Comparison of ENCODE assay signal across 9 mouse cellular contexts in genomic region chr5:31294964-31295605, GRCm38 (mm10). TPM values are rescaled to one million over a fixed set of nuclear protein-coding genes. Genes with fewer than 3 reads are reported as not detected.
DNase-seq lines count a peak whose midpoint lies in the region; ATAC-seq lines count a peak whose summit lies in the region.
"Had no signal": no experiment of that assay in that cellular context is flagged by ENCODE, and none has a peak within 500 bp of the region (broad histone marks: within the 10 kb centered on the region; RNA-seq: fewer than 3 reads in every experiment).

No protein-coding gene starts in this region.

- no peaks in the 10 kb centered on the region for H3K9me3 ChIP-seq in heart, embryonic 14.5 days (ENCODE audit: control insufficient read depth, low read length)
- no peaks in the 10 kb centered on the region for H3K9me3 ChIP-seq in embryonic facial prominence, embryonic 11.5 days (replicated peaks; ENCODE audit: control insufficient read depth, low read length)
- H3K9me3 ChIP-seq in limb, embryonic 10.5 days (replicated peaks), result no peaks in the 10 kb centered on the region
- H3K9me3 ChIP-seq in neural tube, embryonic 15.5 days (replicated peaks), result no peaks in the 10 kb centered on the region

- H3K4me1 ChIP-seq in heart, embryonic 14.5 days (ENCODE audit: control insufficient read depth in 2 of 2, insufficient read depth in 2 of 2, low read length in 2 of 2), result peaks cover 8 to 19% of the 10 kb centered on the region in 2 experiments; a peak in 3 of 4 replicates
- H3K4me1 ChIP-seq in embryonic facial prominence, embryonic 11.5 days (ENCODE audit: control insufficient read depth, insufficient read depth, low read length), result no peaks in the 10 kb centered on the region
- peaks cover 37% of the 10 kb centered on the region for H3K4me1 ChIP-seq in limb, embryonic 10.5 days
- H3K4me1 ChIP-seq in neural tube, embryonic 15.5 days, result peaks cover 46% of the 10 kb centered on the region

- ATAC-seq in heart, embryonic 14.5 days (ENCODE audit: insufficient number of reproducible peaks, insufficient read depth, low FRiP score, low read depth), result no peak
- peak; percentile 25; the same call in 1 of the 2 replicates for ATAC-seq in embryonic facial prominence, embryonic 11.5 days (replicated peaks; ENCODE audit: insufficient number of reproducible peaks, low FRiP score, low TSS enrichment, low read depth)
- ATAC-seq in neural tube, embryonic 15.5 days (ENCODE audit: low FRiP score), result peak; percentile 21

- WGBS in heart, embryonic 14.5 days, result 6% methylated on average over 29 of the region's 29 CpGs
- WGBS in embryonic facial prominence, embryonic 11.5 days, result 4% methylated on average over 29 of the region's 29 CpGs
- WGBS in limb, embryonic 10.5 days, result 7% methylated on average over 29 of the region's 29 CpGs
- 5% methylated on average over 29 of the region's 29 CpGs for WGBS in neural tube, embryonic 15.5 days

- 0 out of 2 replicates have a peak, but pooled peaks cover 3% of the 10 kb centered on the region for H3K27me3 ChIP-seq in heart, embryonic 14.5 days (ENCODE audit: control insufficient read depth, insufficient read depth, low read length)
- no peaks in the 10 kb centered on the region for H3K27me3 ChIP-seq in embryonic facial prominence, embryonic 11.5 days (ENCODE audit: control insufficient read depth, insufficient read depth, low read length)
- no peaks in the 10 kb centered on the region for H3K27me3 ChIP-seq in limb, embryonic 10.5 days (ENCODE audit: low read depth, poor library complexity, severe bottlenecking)
- no peaks in the 10 kb centered on the region for H3K27me3 ChIP-seq in neural tube, embryonic 15.5 days (replicated peaks)

- DNase-seq in heart, postnatal 25 days (ENCODE audit: low spot score), result no peak
- peak; percentile 7 for DNase-seq in Muller cell, postnatal 12 days (ENCODE audit: inconsistent ontology term)
- peak; percentile 31 for DNase-seq in embryonic facial prominence, embryonic 11.5 days (ENCODE audit: low spot score)
- no peak for DNase-seq in limb, embryonic 10.5 days (ENCODE audit: low spot score)
- DNase-seq in right cerebral cortex, adult 18-20 months, result no peak
- DNase-seq in urinary bladder, adult 2 months (ENCODE audit: low spot score), result no peak

- peak overlapping the region; percentile 70 to 80 for H3K4me3 ChIP-seq in heart, embryonic 14.5 days (ENCODE audit: control insufficient read depth in 1 of 2, insufficient read depth in 1 of 2, low read depth in 1 of 2, low read length in 2 of 2)
- H3K4me3 ChIP-seq in embryonic facial prominence, embryonic 11.5 days (ENCODE audit: low read depth, low read length), result peak overlapping the region; percentile 87
- H3K4me3 ChIP-seq in limb, embryonic 10.5 days, result peak overlapping the region; percentile 75
- peak overlapping the region; percentile 88 for H3K4me3 ChIP-seq in neural tube, embryonic 15.5 days (replicated peaks)

- H3K4me2 ChIP-seq in heart, embryonic 14.5 days (ENCODE audit: low read length), result peak overlapping the region; percentile 98
- H3K4me2 ChIP-seq in embryonic facial prominence, embryonic 11.5 days (ENCODE audit: low read depth, low read length), result peak overlapping the region; percentile 95
- peak overlapping the region; percentile 79 for H3K4me2 ChIP-seq in neural tube, embryonic 15.5 days

- peak overlapping the region; percentile 86 for H3K9ac ChIP-seq in heart, embryonic 14.5 days (ENCODE audit: low read length)
- H3K9ac ChIP-seq in embryonic facial prominence, embryonic 11.5 days (replicated peaks; ENCODE audit: low read length), result peak overlapping the region; percentile 94
- peak overlapping the region; percentile 96 for H3K9ac ChIP-seq in neural tube, embryonic 15.5 days (replicated peaks)

- intact Hi-C loops in heart, postnatal 25 days (cut with DNase I), result loop anchor here (5.0 to 10.0 kb wide), 3 partner anchors 53 to 170 kb away; partner anchors contain the start of genes Gm29609, Gm9970 and Nrbp1

- peaks cover 11% of the 10 kb centered on the region; the same call in 1 of the 2 replicates for H3K36me3 ChIP-seq in heart, embryonic 14.5 days (ENCODE audit: control insufficient read depth, insufficient read depth, low read length)
- no peaks in the 10 kb centered on the region for H3K36me3 ChIP-seq in embryonic facial prominence, embryonic 11.5 days (replicated peaks; ENCODE audit: control insufficient read depth, insufficient read depth, low read depth, low read length)
- H3K36me3 ChIP-seq in limb, embryonic 10.5 days, result peaks cover 22% of the 10 kb centered on the region
- peaks cover 10% of the 10 kb centered on the region for H3K36me3 ChIP-seq in neural tube, embryonic 15.5 days

- peak overlapping the region in 1 of 2 experiments; percentile 28; a peak in 1 of 4 replicates for H3K27ac ChIP-seq in heart, embryonic 14.5 days (replicated peaks in 1 of 2; ENCODE audit: control insufficient read depth in 1 of 2, insufficient read depth in 1 of 2, low read depth in 2 of 2, low read length in 2 of 2)
- H3K27ac ChIP-seq in embryonic facial prominence, embryonic 11.5 days (replicated peaks; ENCODE audit: low read depth, low read length), result no peak overlapping the region
- peak overlapping the region; percentile 89 for H3K27ac ChIP-seq in limb, embryonic 10.5 days
- H3K27ac ChIP-seq in neural tube, embryonic 15.5 days (replicated peaks), result peak overlapping the region; percentile 89

RNA-seq across cellular contexts. Expression of gene Fndc4, which starts 0.8 kb away (rescaled TPM):
- polyA plus RNA-seq in heart, embryonic 14.5 days (2014; fragmentation: Nextera tagmentation; extraction: Ambion mirVana), result 21.7 and 22.8 TPM in 2 replicates
- total RNA-seq in heart, postnatal 25 days (2021), result 1 to 10 TPM; 3.6 to 4.1 TPM
- 58.2 and 67.5 TPM in 2 replicates for polyA plus RNA-seq in embryonic facial prominence, embryonic 11.5 days (2014; fragmentation: Nextera tagmentation; extraction: Ambion mirVana)
- polyA plus RNA-seq in limb, embryonic 10.5 days (2016; fragmentation: Nextera tagmentation; extraction: Ambion mirVana), result 69.0 and 70.6 TPM in 2 replicates
- polyA plus RNA-seq in neural tube, embryonic 15.5 days (2015; fragmentation: Nextera tagmentation; extraction: Ambion mirVana), result 102 and 129 TPM in 2 replicates
- 14.7 and 17.6 TPM in 2 replicates for polyA plus RNA-seq in urinary bladder, adult 2 months (2012; rRNA removed)

RNA-seq across cellular contexts. Expression of gene Gckr, which starts 2.2 kb away (rescaled TPM):
- polyA plus RNA-seq in heart, embryonic 14.5 days (2014; fragmentation: Nextera tagmentation; extraction: Ambion mirVana), result not detected in 2 replicates
- not detected for total RNA-seq in heart, postnatal 25 days (2021)
- 0.48 and 0.49 TPM in 2 replicates for polyA plus RNA-seq in embryonic facial prominence, embryonic 11.5 days (2014; fragmentation: Nextera tagmentation; extraction: Ambion mirVana)
- polyA plus RNA-seq in limb, embryonic 10.5 days (2016; fragmentation: Nextera tagmentation; extraction: Ambion mirVana), result 0.31 TPM in 1 of 2 replicates, not detected in the other
- polyA plus RNA-seq in neural tube, embryonic 15.5 days (2015; fragmentation: Nextera tagmentation; extraction: Ambion mirVana), result 0.10 and 0.24 TPM in 2 replicates
- 0.29 and 0.39 TPM in 2 replicates for polyA plus RNA-seq in urinary bladder, adult 2 months (2012; rRNA removed)

RNA-seq across cellular contexts. Expression of gene Ift172, which starts 4.2 kb away (rescaled TPM):
- polyA plus RNA-seq in heart, embryonic 14.5 days (2014; fragmentation: Nextera tagmentation; extraction: Ambion mirVana), result 22.3 and 28.5 TPM in 2 replicates
- 10 to 100 TPM; 39.7 to 41.8 TPM for total RNA-seq in heart, postnatal 25 days (2021)
- 31.2 and 38.6 TPM in 2 replicates for polyA plus RNA-seq in embryonic facial prominence, embryonic 11.5 days (2014; fragmentation: Nextera tagmentation; extraction: Ambion mirVana)
- 34.7 and 48.6 TPM in 2 replicates for polyA plus RNA-seq in limb, embryonic 10.5 days (2016; fragmentation: Nextera tagmentation; extraction: Ambion mirVana)
- 28.9 and 30.4 TPM in 2 replicates for polyA plus RNA-seq in neural tube, embryonic 15.5 days (2015; fragmentation: Nextera tagmentation; extraction: Ambion mirVana)
- polyA plus RNA-seq in urinary bladder, adult 2 months (2012; rRNA removed), result 36.1 and 39.8 TPM in 2 replicates

RNA-seq across cellular contexts. Expression of gene Krtcap3, which starts 43.6 kb away (rescaled TPM):
- 4.8 and 5.4 TPM in 2 replicates for polyA plus RNA-seq in heart, embryonic 14.5 days (2014; fragmentation: Nextera tagmentation; extraction: Ambion mirVana)
- 1 to 10 TPM; 1.3 to 1.7 TPM for total RNA-seq in heart, postnatal 25 days (2021)
- polyA plus RNA-seq in embryonic facial prominence, embryonic 11.5 days (2014; fragmentation: Nextera tagmentation; extraction: Ambion mirVana), result 12.4 and 14.6 TPM in 2 replicates
- 18.3 and 26.7 TPM in 2 replicates for polyA plus RNA-seq in limb, embryonic 10.5 days (2016; fragmentation: Nextera tagmentation; extraction: Ambion mirVana)
- polyA plus RNA-seq in neural tube, embryonic 15.5 days (2015; fragmentation: Nextera tagmentation; extraction: Ambion mirVana), result 3.0 and 11.2 TPM in 2 replicates
- 40.9 and 56.9 TPM in 2 replicates for polyA plus RNA-seq in urinary bladder, adult 2 months (2012; rRNA removed)

RNA-seq across cellular contexts. Expression of gene Gm9970, which starts 54.1 kb away (rescaled TPM):
- polyA plus RNA-seq in heart, embryonic 14.5 days (2014; fragmentation: Nextera tagmentation; extraction: Ambion mirVana), result 0.41 and 1.1 TPM in 2 replicates
- total RNA-seq in heart, postnatal 25 days (2021), result not detected
- polyA plus RNA-seq in embryonic facial prominence, embryonic 11.5 days (2014; fragmentation: Nextera tagmentation; extraction: Ambion mirVana), result 0.57 and 0.58 TPM in 2 replicates
- 0.40 and 0.48 TPM in 2 replicates for polyA plus RNA-seq in limb, embryonic 10.5 days (2016; fragmentation: Nextera tagmentation; extraction: Ambion mirVana)
- 0.36 and 0.51 TPM in 2 replicates for polyA plus RNA-seq in neural tube, embryonic 15.5 days (2015; fragmentation: Nextera tagmentation; extraction: Ambion mirVana)
- polyA plus RNA-seq in urinary bladder, adult 2 months (2012; rRNA removed), result 0.28 and 0.37 TPM in 2 replicates
- total RNA-seq: left cerebral cortex, postnatal 10 days had no signal

Comparison
In these comparisons a context has a peak if more than half of its experiments do, and no peak if none do; other contexts are left out.
1. DNase-seq: peak in Muller cell, postnatal 12 days (single experiment) and embryonic facial prominence, embryonic 11.5 days (single experiment); none in heart, postnatal 25 days (single experiment), limb, embryonic 10.5 days (single experiment), right cerebral cortex, adult 18-20 months (single experiment) and urinary bladder, adult 2 months (single experiment).
2. Peak in every context shown above with its lines, with median percentiles within 50 percentile points of each other: H3K4me2 ChIP-seq, H3K4me3 ChIP-seq and H3K9ac ChIP-seq.